Mouse (Mus musculus) myocyte (in vitro differentiated cells): ENCODE measurements around the gene Sipa1l1.

Source experiments
- POLR2A ChIP-seq: IDR thresholded peaks from one replicate; pipeline ENCODE4 v1.6.1; 2011; ENCODE audit warnings: low read depth, mild to moderate bottlenecking, control low read depth, moderate library complexity; ENCODE audit not compliant: insufficient read length
- REST ChIP-seq: IDR thresholded peaks from one replicate; pipeline ENCODE4 v1.6.1; 2011; ENCODE audit warnings: mild to moderate bottlenecking, control low read depth, moderate library complexity; ENCODE audit not compliant: insufficient read depth, insufficient read length
- TCF12 ChIP-seq: IDR thresholded peaks from one replicate; pipeline ENCODE4 v1.6.1; 2011; ENCODE audit warnings: mild to moderate bottlenecking, control low read depth; ENCODE audit not compliant: poor library complexity, insufficient read depth, severe bottlenecking
- USF1 ChIP-seq: IDR thresholded peaks from one replicate; pipeline ENCODE4 v1.6.1; 2011; ENCODE audit warnings: low read depth, mild to moderate bottlenecking, control low read depth, moderate library complexity

- TF ChIP-seq POLR2A = no peak
- no peak for TF ChIP-seq TCF12
- no peak for TF ChIP-seq REST
- TF ChIP-seq USF1 = no peak
These were observed 30.2 kb downstream of the Sipa1l1 start for GRCm38 (mm10) chr12:82199286-82199685.
